Mouse (Mus musculus) stomach, postnatal 0 days (tissue): ENCODE data around the gene Immp2l.

ENCODE experiments used
- CTCF ChIP-seq: IDR thresholded peaks from 2 replicates; pipeline ENCODE4 v1.5.1; 2016; ENCODE audit warnings: antibody characterized with exemption, low read depth, mild to moderate bottlenecking, moderate library complexity
- EP300 ChIP-seq: optimal IDR thresholded peaks from 2 replicates; pipeline ENCODE3; 2016; ENCODE audit warnings: antibody characterized with exemption

- no peak for TF ChIP-seq CTCF
- TF ChIP-seq EP300 = no peak
Observed at GRCm38 (mm10) chr12:41250123-41250522, 226.2 kb downstream of the Immp2l start.
